9 mouse cellular contexts compared by ENCODE assay signal in the genomic region with DNA sequence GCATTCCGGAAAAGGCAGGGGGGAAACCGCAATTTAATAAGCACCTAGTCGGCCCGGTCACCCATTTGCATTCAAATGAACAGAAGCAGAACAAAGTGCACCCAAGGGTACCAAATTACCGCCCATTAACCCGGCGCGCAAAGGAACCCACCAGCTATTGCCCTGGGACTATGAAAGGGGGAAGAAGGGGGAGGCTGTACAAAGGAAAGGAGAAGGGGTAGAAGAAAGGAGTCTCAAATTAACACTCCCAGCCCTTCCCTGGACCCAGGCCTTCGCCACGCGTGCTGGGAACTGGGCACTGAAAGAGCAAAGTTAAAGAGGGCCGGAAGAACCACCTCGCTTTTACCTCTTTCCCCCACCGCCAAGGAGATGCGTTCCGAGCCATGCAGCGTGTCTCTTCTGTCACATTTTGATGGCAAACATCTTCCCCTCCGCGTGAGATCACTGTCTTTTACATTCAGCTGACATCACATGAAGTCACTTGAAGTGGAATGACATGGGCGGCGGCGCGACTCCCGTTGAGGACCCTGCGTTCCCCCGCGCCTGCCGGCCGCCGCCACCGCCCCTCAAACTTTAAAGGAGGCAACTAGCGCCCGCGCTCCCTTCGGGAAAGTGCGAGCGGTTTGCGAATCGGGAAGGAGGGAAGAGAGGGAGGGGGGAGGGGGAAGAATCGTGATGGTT. TPM values are rescaled to one million over a fixed set of nuclear protein-coding genes. Genes with fewer than 3 reads are reported as not detected.
DNase-seq lines count a peak whose midpoint lies in the region; ATAC-seq and TF ChIP-seq lines count a peak whose summit lies in the region.
"Had no signal": no experiment of that assay in that cellular context is flagged by ENCODE, and none has a peak within 500 bp of the region (broad histone marks: within the 10 kb centered on the region; RNA-seq: fewer than 3 reads in every experiment).

No protein-coding gene starts in this region.

- H3K27ac ChIP-seq in kidney, postnatal 0 days: no peak overlapping the region
- H3K27ac ChIP-seq in forebrain, embryonic 16.5 days (ENCODE audit: low read length): peak overlapping the region; percentile 88
- H3K27ac ChIP-seq in midbrain, embryonic 14.5 days (replicated peaks; ENCODE audit: low read depth, low read length): no peak overlapping the region

- DNase-seq in kidney, postnatal 0 days (ENCODE audit: low spot score): no peak
- no peak for DNase-seq in kidney, adult 8-10 months
- peak; percentile 48 for DNase-seq in embryo, embryonic 10 days (ENCODE audit: low spot score)
- DNase-seq in midbrain, embryonic 14.5 days: peak; percentile 35
- no peak for DNase-seq in testis, postnatal 10 days (ENCODE audit: low spot score)
- DNase-seq in thymus, postnatal 0 days (ENCODE audit: low spot score): no peak

- ATAC-seq in kidney, postnatal 0 days (replicated peaks; ENCODE audit: low FRiP score, low read depth): no peak
- peak; percentile 55 for ATAC-seq in forebrain, embryonic 16.5 days
- ATAC-seq in midbrain, embryonic 14.5 days (ENCODE audit: low FRiP score, low TSS enrichment): no peak
- no peak for ATAC-seq in cerebellum, adult (ENCODE audit: insufficient number of reproducible peaks, low FRiP score, low TSS enrichment)

- peak overlapping the region; percentile 24 for H3K4me3 ChIP-seq in kidney, postnatal 0 days (replicated peaks; ENCODE audit: low read depth, low read length)
- peak overlapping the region; percentile 59 for H3K4me3 ChIP-seq in forebrain, embryonic 16.5 days (replicated peaks; ENCODE audit: low read length)
- 0 out of 2 replicates have a peak overlapping the region, but pooled peaks have one; percentile 10 for H3K4me3 ChIP-seq in midbrain, embryonic 14.5 days (replicated peaks; ENCODE audit: low read depth, low read length)

- H3K4me1 ChIP-seq in kidney, postnatal 0 days (replicated peaks; ENCODE audit: insufficient read depth, low read length): no peaks in the 10 kb centered on the region; the same call in 1 of the 2 replicates
- peaks cover 50% of the 10 kb centered on the region for H3K4me1 ChIP-seq in forebrain, embryonic 16.5 days (replicated peaks; ENCODE audit: control insufficient read depth, insufficient read depth, low read length)
- H3K4me1 ChIP-seq in midbrain, embryonic 14.5 days (ENCODE audit: control insufficient read depth, insufficient read depth, low read length): 0 out of 2 replicates have a peak, but pooled peaks cover 4% of the 10 kb centered on the region

- H3K4me2 ChIP-seq in kidney, postnatal 0 days (ENCODE audit: low read length): peak overlapping the region; percentile 44
- peak overlapping the region; percentile 71 for H3K4me2 ChIP-seq in forebrain, embryonic 16.5 days (ENCODE audit: low read length)
- no peak overlapping the region for H3K4me2 ChIP-seq in midbrain, embryonic 14.5 days (ENCODE audit: low read length)

- no peaks in the 10 kb centered on the region for H3K9me3 ChIP-seq in kidney, postnatal 0 days (replicated peaks; ENCODE audit: low read length)
- no peaks in the 10 kb centered on the region for H3K9me3 ChIP-seq in forebrain, embryonic 16.5 days (ENCODE audit: control insufficient read depth, low read length)
- no peaks in the 10 kb centered on the region for H3K9me3 ChIP-seq in midbrain, embryonic 14.5 days (ENCODE audit: control insufficient read depth, low read length)

- TF ChIP-seq CTCF in kidney, postnatal 0 days (IDR thresholded peaks at IDR 0.05; ENCODE audit: low read depth): no peak

- H3K27me3 ChIP-seq in kidney, postnatal 0 days (ENCODE audit: insufficient read depth, low read length): peaks cover 88% of the 10 kb centered on the region
- H3K27me3 ChIP-seq in forebrain, embryonic 16.5 days (replicated peaks; ENCODE audit: control insufficient read depth, insufficient read depth, low read length): peaks cover 33% of the 10 kb centered on the region
- peaks cover 98% of the 10 kb centered on the region for H3K27me3 ChIP-seq in midbrain, embryonic 14.5 days (ENCODE audit: control insufficient read depth, insufficient read depth, low read length)

- no peak overlapping the region for H3K9ac ChIP-seq in kidney, postnatal 0 days (ENCODE audit: low read depth, low read length)
- H3K9ac ChIP-seq in forebrain, embryonic 16.5 days (replicated peaks; ENCODE audit: low read depth, low read length): peak overlapping the region; percentile 83
- H3K9ac ChIP-seq in midbrain, embryonic 14.5 days (replicated peaks; ENCODE audit: low read length): no peak overlapping the region

- no peaks in the 10 kb centered on the region for H3K36me3 ChIP-seq in kidney, postnatal 0 days (ENCODE audit: insufficient read depth, low read length)
- no peaks in the 10 kb centered on the region for H3K36me3 ChIP-seq in forebrain, embryonic 16.5 days (ENCODE audit: control insufficient read depth, insufficient read depth)
- H3K36me3 ChIP-seq in midbrain, embryonic 14.5 days (ENCODE audit: control insufficient read depth, insufficient read depth, low read length): no peaks in the 10 kb centered on the region

- 1% methylated on average over 40 of the region's 40 CpGs for WGBS in kidney, postnatal 0 days
- WGBS in forebrain, embryonic 16.5 days: under 1% methylated on average over 40 of the region's 40 CpGs
- under 1% methylated on average over 40 of the region's 40 CpGs for WGBS in midbrain, embryonic 14.5 days

RNA-seq across cellular contexts. Expression of a gene that starts 2.6 kb away (rescaled TPM):
- not detected in 2 replicates for polyA plus RNA-seq in kidney, postnatal 0 days (2015; fragmentation: Nextera tagmentation; extraction: Ambion mirVana)
- 85.1 and 93.0 TPM in 2 replicates for polyA plus RNA-seq in forebrain, embryonic 16.5 days (2015; fragmentation: Nextera tagmentation; extraction: Ambion mirVana)
- polyA plus RNA-seq in midbrain, embryonic 14.5 days (2014; fragmentation: Nextera tagmentation; extraction: Ambion mirVana): 0.09 TPM in 1 of 2 replicates, not detected in the other
- polyA plus RNA-seq in thymus, postnatal 0 days (2015; fragmentation: Nextera tagmentation; extraction: Ambion mirVana): 5.4 and 6.7 TPM in 2 replicates
- polyA plus RNA-seq: liver, adult 2 months had no signal

Comparison
In these comparisons a context has a peak if more than half of its experiments do, and no peak if none do; other contexts are left out.
1. DNase-seq: peak in embryo, embryonic 10 days (single experiment) and midbrain, embryonic 14.5 days (single experiment); none in kidney, postnatal 0 days (single experiment), kidney, adult 8-10 months (0 of 2), testis, postnatal 10 days (single experiment) and thymus, postnatal 0 days (single experiment).
2. RNA of a gene that starts 2.6 kb away (polyA plus RNA-seq): 85.1 to 93.0 TPM in forebrain, embryonic 16.5 days; 5.4 to 6.7 TPM in thymus, postnatal 0 days, 0.09 TPM in midbrain, embryonic 14.5 days and not detected in kidney, postnatal 0 days; every median in the first group is over 10 times any median in the second.
3. Peak in every context shown above with its lines, with median percentiles within 50 percentile points of each other: H3K4me3 ChIP-seq.